Mouse (Mus musculus) intestine, embryonic 14.5 days (tissue): ENCODE measurements around the gene Flt3. TPM values are rescaled to one million over a fixed set of nuclear protein-coding genes. Genes with fewer than 3 reads are reported as not detected.

Experiments used
- ATAC-seq: fragments of 200-750 bp; cut with Nextera tagmentation; replicated peaks from 2 replicates; pipeline ENCODE4 v1.8.0; 2017; ENCODE audit warnings: low read depth, moderate number of reproducible peaks, moderate TSS enrichment, moderate library complexity; ENCODE audit not compliant: low FRiP score, low TSS enrichment
- DNase-seq: peaks from one replicate; pipeline ENCODE4 v3.0.0-alpha.2; 2018; ENCODE audit warnings: low spot score
- H3K27ac ChIP-seq: fragments of 300-500 bp; sonication (generic); 2 replicates; pipeline ENCODE4 v1.5.1; 2014; ENCODE audit warnings: low read depth, mild to moderate bottlenecking, control low read depth
- H3K27me3 ChIP-seq: fragments of 300-500 bp; sonication (generic); replicated peaks from 2 replicates; pipeline ENCODE4 v1.6.1; 2014; ENCODE audit warnings: low read length, control low read depth; ENCODE audit not compliant: control insufficient read depth, insufficient read depth
- H3K36me3 ChIP-seq: fragments of 300-500 bp; sonication (generic); 2 replicates; pipeline ENCODE4 v1.6.1; 2014; ENCODE audit warnings: low read length, control low read depth; ENCODE audit not compliant: control insufficient read depth, insufficient read depth
- H3K4me1 ChIP-seq: fragments of 300-500 bp; sonication (generic); replicated peaks from 2 replicates; pipeline ENCODE4 v1.6.1; 2014; ENCODE audit warnings: low read length, control low read depth, mixed read lengths; ENCODE audit not compliant: control insufficient read depth, insufficient read depth
- H3K4me2 ChIP-seq: fragments of 300-500 bp; sonication (generic); 2 replicates; pipeline ENCODE4 v1.6.1; 2014; ENCODE audit warnings: low read length
- H3K4me3 ChIP-seq: fragments of 300-500 bp; sonication (generic); 2 replicates; pipeline ENCODE4 v1.5.1; 2014; ENCODE audit warnings: low read depth, low read length, control low read depth, mixed read lengths
- H3K9ac ChIP-seq: fragments of 300-500 bp; sonication (generic); 2 replicates; pipeline ENCODE4 v1.6.1; 2014; ENCODE audit warnings: mild to moderate bottlenecking, low read length
- H3K9me3 ChIP-seq: fragments of 300-500 bp; sonication (generic); 2 replicates; pipeline ENCODE4 v1.6.1; 2016; ENCODE audit warnings: low read length, control low read depth; ENCODE audit not compliant: control insufficient read depth
- WGBS: fragments of 180-500 bp; shearing (Covaris S2); extraction: QIAGEN DNeasy Blood & Tissue Kit; methylation state at CpG from one replicate; pipeline ENCODE4 v1.1.7; 2014; 5-methylcytosine and 5-hydroxymethylcytosine counted together
- polyA plus RNA-seq: library from polyadenylated mRNA; unstranded; fragments of >200 nt; fragmentation: Nextera tagmentation; extraction: Ambion mirVana; gene quantifications from 2 replicates; pipeline ENCODE4 v1.2.1, GENCODE M21; 2014

Gene Flt3
- polyA plus RNA-seq, 1 experiment from 2014 or later: 0.19 TPM

- 56% methylated on average over 9 of the region's 9 CpGs for whole genome bisulfite sequencing
- Histone ChIP-seq H3K9ac (no peak overlapping the region), H3K9me3 (no peaks in the 10 kb centered on the region), H3K36me3 (no peaks in the 10 kb centered on the region), H3K27ac (no peak overlapping the region), H3K4me1 (0 out of 2 replicates have a peak, but pooled peaks cover 3% of the 10 kb centered on the region), H3K27me3 (no peaks in the 10 kb centered on the region), H3K4me2 (no peak overlapping the region), H3K4me3 (no peak overlapping the region)
- no peak for DNase-seq
- no peak for ATAC-seq
Measured at GRCm38 (mm10) chr5:147338967-147339366, 61.3 kb downstream of the Flt3 start.

DNA sequence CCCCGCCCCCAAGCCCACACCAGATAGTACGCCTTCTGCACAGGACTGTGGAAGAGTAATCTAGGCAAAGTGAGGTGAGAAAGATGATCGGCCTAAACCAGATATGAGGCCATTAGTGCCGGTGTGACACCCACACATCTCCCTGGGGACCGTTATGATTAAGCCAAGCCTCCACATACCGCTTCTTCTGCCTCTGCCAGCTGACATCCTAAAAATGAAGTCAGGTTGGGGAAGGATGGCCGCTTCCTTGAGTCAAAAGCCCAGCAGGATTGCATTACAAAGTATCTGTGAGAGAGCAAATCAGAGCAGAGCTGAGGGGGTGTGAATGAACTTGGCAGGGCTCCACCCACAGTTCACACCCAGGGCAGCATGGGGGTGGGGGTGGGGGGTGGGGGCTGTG is 67.6 kb downstream of the Flt3 start:
- no peaks in the 10 kb centered on the region for H3K4me1 ChIP-seq
- no peak overlapping the region for H3K27ac ChIP-seq
- 28% methylated on average over 7 of the region's 7 CpGs for WGBS
- no peak overlapping the region for H3K9ac ChIP-seq
- H3K9me3 ChIP-seq: 0 out of 2 replicates have a peak, but pooled peaks cover under 1% of the 10 kb centered on the region
- DNase-seq: peak; percentile 50
- no peak for ATAC-seq
- H3K27me3 ChIP-seq: no peaks in the 10 kb centered on the region
- H3K4me3 ChIP-seq: no peak overlapping the region
- H3K36me3 ChIP-seq: no peaks in the 10 kb centered on the region
- no peak overlapping the region for H3K4me2 ChIP-seq

GRCm38 (mm10) chr5:147331547-147331946 is 68.7 kb downstream of the Flt3 start:
- no peak overlapping the region for H3K9ac ChIP-seq
- H3K27me3 ChIP-seq: no peaks in the 10 kb centered on the region
- H3K9me3 ChIP-seq: peaks cover 3% of the 10 kb centered on the region; the same call in 1 of the 2 replicates
- H3K4me2 ChIP-seq: no peak overlapping the region
- DNase-seq (peak; percentile 75), ATAC-seq (no peak)
- WGBS: 44% methylated on average over 2 of the region's 2 CpGs
- H3K4me1 ChIP-seq: no peaks in the 10 kb centered on the region
- no peaks in the 10 kb centered on the region for H3K36me3 ChIP-seq
- no peak overlapping the region for H3K4me3 ChIP-seq
- H3K27ac ChIP-seq: no peak overlapping the region

DNA sequence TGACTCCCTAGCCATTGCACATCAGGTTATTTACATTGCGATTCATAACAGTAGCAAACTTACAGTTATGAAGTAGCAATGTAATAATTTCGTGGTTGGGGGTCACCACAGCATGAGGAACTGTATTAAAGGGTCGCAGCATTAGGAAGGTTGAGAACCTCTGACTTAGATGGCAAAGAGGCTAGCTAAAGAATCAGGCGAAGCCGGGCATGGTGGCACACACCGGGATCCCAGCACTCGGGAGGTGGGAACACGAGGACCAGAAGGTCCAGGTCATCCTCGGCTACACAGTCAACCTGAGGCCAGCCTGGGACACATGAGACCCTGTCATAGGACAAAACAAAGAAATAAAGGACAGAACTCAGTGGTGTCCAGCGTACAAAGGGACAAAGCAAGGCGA is 70.3 kb downstream of the Flt3 start:
- Histone ChIP-seq H3K4me2 (no peak overlapping the region), H3K4me1 (no peaks in the 10 kb centered on the region), H3K9ac (no peak overlapping the region), H3K27me3 (no peaks in the 10 kb centered on the region), H3K9me3 (peaks cover 3% of the 10 kb centered on the region; the same call in 1 of the 2 replicates), H3K27ac (no peak overlapping the region), H3K4me3 (no peak overlapping the region), H3K36me3 (no peaks in the 10 kb centered on the region)
- WGBS: 87% methylated on average over 11 of the region's 11 CpGs
- ATAC-seq: no peak
- no peak for DNase-seq

DNA sequence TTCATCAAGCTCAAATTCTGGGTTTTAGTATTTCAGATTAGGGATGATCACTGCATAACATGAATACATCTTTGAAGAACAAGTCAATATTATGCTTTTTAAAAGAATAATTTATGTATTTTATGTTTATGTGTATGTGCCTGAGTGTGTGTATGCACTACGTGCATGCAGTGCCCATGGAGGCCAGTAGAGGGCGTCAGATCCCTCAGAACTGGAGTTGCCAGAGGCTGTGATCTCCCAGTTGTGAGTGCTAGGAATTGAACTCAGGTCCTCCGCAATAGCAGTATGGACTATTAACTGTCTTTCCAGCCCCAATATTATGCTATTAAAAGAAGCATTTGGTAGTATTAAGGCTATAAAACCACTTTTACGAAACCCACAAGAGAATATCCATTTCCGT is 72.7 kb downstream of the Flt3 start:
- no peak for DNase-seq
- WGBS: 89% methylated on average over 5 of the region's 5 CpGs
- no peak overlapping the region for H3K4me3 ChIP-seq

GRCm38 (mm10) chr5:147325931-147326330 is 74.4 kb downstream of the Flt3 start:
- Histone ChIP-seq H3K9ac (no peak overlapping the region), H3K4me3 (no peak overlapping the region), H3K27me3 (peaks cover 11% of the 10 kb centered on the region; the same call in 1 of the 2 replicates), H3K4me1 (no peaks in the 10 kb centered on the region), H3K9me3 (peaks cover 3% of the 10 kb centered on the region; the same call in 1 of the 2 replicates), H3K36me3 (no peaks in the 10 kb centered on the region), H3K27ac (no peak overlapping the region), H3K4me2 (no peak overlapping the region)
- DNase-seq (no peak), ATAC-seq (no peak)
- WGBS: 71% methylated on average over 11 of the region's 11 CpGs

More for the DNA sequence above, 72.7 kb downstream of the Flt3 start:
- H3K27ac ChIP-seq: no peak overlapping the region
- peaks cover 3% of the 10 kb centered on the region; the same call in 1 of the 2 replicates for H3K9me3 ChIP-seq
- no peak overlapping the region for H3K9ac ChIP-seq
- 0 out of 2 replicates have a peak, but pooled peaks cover under 1% of the 10 kb centered on the region for H3K27me3 ChIP-seq
- H3K4me2 ChIP-seq: no peak overlapping the region
- no peaks in the 10 kb centered on the region for H3K36me3 ChIP-seq
- no peak for ATAC-seq
- no peaks in the 10 kb centered on the region for H3K4me1 ChIP-seq

DNA sequence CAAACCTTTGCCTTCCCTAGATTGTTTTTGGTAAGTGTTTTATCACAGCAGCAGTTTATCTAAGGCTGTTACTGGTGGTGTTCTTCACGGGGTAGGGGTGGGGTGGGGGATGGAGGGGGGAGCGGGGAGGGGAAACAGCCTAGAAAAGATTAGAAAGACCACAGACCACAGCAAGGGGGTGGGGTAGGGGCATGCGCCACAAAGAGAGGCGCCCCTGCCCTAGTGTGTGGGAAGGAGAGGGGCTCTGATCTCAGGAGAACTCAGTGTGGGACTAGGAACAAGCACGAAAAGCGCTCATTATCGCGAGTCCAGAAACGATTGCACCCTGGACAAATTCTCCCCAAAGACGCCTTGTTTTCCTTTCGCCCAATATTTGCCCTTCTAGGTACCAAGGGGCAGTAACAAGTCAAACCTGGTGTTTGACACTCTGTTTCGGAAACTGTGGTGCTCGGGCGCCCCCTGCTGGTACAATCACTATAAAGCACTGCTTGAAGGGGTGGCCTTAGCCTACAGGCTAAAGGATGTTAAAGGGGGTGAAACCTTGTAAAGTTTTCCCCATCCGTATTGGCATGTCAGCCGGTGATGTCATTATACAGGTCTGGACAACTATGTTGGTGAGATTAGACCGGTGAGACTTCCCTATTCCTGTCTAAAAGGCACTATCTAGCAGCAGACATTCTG is 76.9 kb downstream of the Flt3 start:
- ATAC-seq: peak; percentile 54; the same call in 1 of the 2 replicates
- WGBS: 15% methylated on average over 17 of the region's 17 CpGs

GRCm38 (mm10) chr5:147322183-147322582 is 78.1 kb downstream of the Flt3 start, which contains the start of gene Urad:
Urad (minus strand) TSS chr5:147322440.
- ATAC-seq: no peak
- peak; percentile 49 for DNase-seq
- Histone ChIP-seq H3K27me3 (peaks cover 30% of the 10 kb centered on the region), H3K36me3 (no peaks in the 10 kb centered on the region), H3K4me2 (no peak within 1 kb of the TSS), H3K9me3 (no peaks in the 10 kb centered on the region), H3K9ac (no peak within 1 kb of the TSS), H3K4me1 (no peaks in the 10 kb centered on the region), H3K27ac (no peak within 1 kb of the TSS), H3K4me3 (no peak within 1 kb of the TSS)
- 54% methylated on average over 8 of the region's 8 CpGs for WGBS

More for the DNA sequence above, 76.9 kb downstream of the Flt3 start:
- H3K27ac ChIP-seq: no peak overlapping the region
- H3K9ac ChIP-seq: no peak overlapping the region
- H3K9me3 ChIP-seq: peaks cover 3% of the 10 kb centered on the region; the same call in 1 of the 2 replicates
- no peaks in the 10 kb centered on the region for H3K36me3 ChIP-seq
- peak; percentile 93 for DNase-seq
- no peak overlapping the region for H3K4me3 ChIP-seq
- H3K27me3 ChIP-seq: peaks cover 18% of the 10 kb centered on the region
- no peak overlapping the region for H3K4me2 ChIP-seq
- no peaks in the 10 kb centered on the region for H3K4me1 ChIP-seq

GRCm38 (mm10) chr5:147319653-147320052 is 80.6 kb downstream of the Flt3 start:
- no peaks in the 10 kb centered on the region for H3K4me1 ChIP-seq
- no peaks in the 10 kb centered on the region for H3K36me3 ChIP-seq
- no peak overlapping the region for H3K4me3 ChIP-seq
- H3K4me2 ChIP-seq: no peak overlapping the region
- DNase-seq (peak; percentile 48), ATAC-seq (no peak)
- H3K27me3 ChIP-seq: peaks cover 54% of the 10 kb centered on the region
- no peak overlapping the region for H3K9ac ChIP-seq
- H3K27ac ChIP-seq: no peak overlapping the region
- H3K9me3 ChIP-seq: no peaks in the 10 kb centered on the region
